In genomic region chr6:55210423-55211365, GRCm38 (mm10) we compare ENCODE assay signal across 14 mouse cellular contexts. TPM values are rescaled to one million over a fixed set of nuclear protein-coding genes. Genes with fewer than 3 reads are reported as not detected.
A peak's percentile ranks its signal among the peaks of the same experiment; 100 is the strongest.
DNase-seq lines count a peak whose midpoint lies in the region; ATAC-seq and TF ChIP-seq lines count a peak whose summit lies in the region.
"Had no signal": no experiment of that assay in that cellular context is flagged by ENCODE, and none has a peak within 500 bp of the region (broad histone marks: within the 10 kb centered on the region; RNA-seq: fewer than 3 reads in every experiment).

No protein-coding gene starts in this region.

- no peaks in the 10 kb centered on the region for H3K36me3 ChIP-seq in embryonic facial prominence, embryonic 11.5 days (replicated peaks; ENCODE audit: control insufficient read depth, insufficient read depth, low read depth, low read length)
- 0 out of 2 replicates have a peak, but pooled peaks cover 3% of the 10 kb centered on the region for H3K36me3 ChIP-seq in heart, embryonic 16.5 days (ENCODE audit: control insufficient read depth, insufficient read depth)
- H3K36me3 ChIP-seq: stomach, embryonic 15.5 days had no signal

- no peak overlapping the region for H3K4me2 ChIP-seq in embryonic facial prominence, embryonic 11.5 days (ENCODE audit: low read depth, low read length)
- no peak overlapping the region for H3K4me2 ChIP-seq in heart, embryonic 16.5 days (ENCODE audit: low read depth, low read length)
- H3K4me2 ChIP-seq: stomach, embryonic 15.5 days had no signal

- H3K4me1 ChIP-seq in embryonic facial prominence, embryonic 11.5 days (ENCODE audit: control insufficient read depth, insufficient read depth, low read length) = peaks cover 2% of the 10 kb centered on the region; the same call in 1 of the 2 replicates
- no peaks in the 10 kb centered on the region for H3K4me1 ChIP-seq in heart, embryonic 16.5 days (ENCODE audit: control insufficient read depth, insufficient read depth, low read length)
- H3K4me1 ChIP-seq: stomach, embryonic 15.5 days had no signal

- peak; percentile 97 for DNase-seq in heart, adult 11 months
- DNase-seq in heart, postnatal 4 days = no peak
- DNase-seq in embryonic facial prominence, embryonic 11.5 days (ENCODE audit: low spot score) = peak; percentile 71
- DNase-seq in lung, postnatal 14 days = peak; percentile 32
- DNase-seq in layer of hippocampus, postnatal 25 days (ENCODE audit: extremely low spot score in 1 of 2, low spot score in 1 of 2) = no peak
- DNase-seq in frontal cortex, postnatal 36 days (ENCODE audit: low spot score in 2 of 2) = no peak
- no peak for DNase-seq in layer of hippocampus, adult 2 months (ENCODE audit: low spot score in 2 of 2)
- DNase-seq: kidney, adult 18-20 months had no signal

- H3K9me3 ChIP-seq in embryonic facial prominence, embryonic 11.5 days (replicated peaks; ENCODE audit: control insufficient read depth, low read length) = no peaks in the 10 kb centered on the region
- no peaks in the 10 kb centered on the region for H3K9me3 ChIP-seq in heart, embryonic 16.5 days (replicated peaks; ENCODE audit: control insufficient read depth, low read length)
- H3K9me3 ChIP-seq: stomach, embryonic 15.5 days had no signal

- ATAC-seq in embryonic facial prominence, embryonic 11.5 days (replicated peaks; ENCODE audit: insufficient number of reproducible peaks, low FRiP score, low TSS enrichment, low read depth) = no peak; the same call in 1 of the 2 replicates
- ATAC-seq in heart, embryonic 16.5 days (replicated peaks; ENCODE audit: extremely low read depth, insufficient read depth, low FRiP score) = no peak
- ATAC-seq: CD4-positive, CD25-positive, alpha-beta regulatory T cell, adult 4 months had no signal

- H3K27ac ChIP-seq in embryonic facial prominence, embryonic 11.5 days (replicated peaks; ENCODE audit: low read depth, low read length) = peak overlapping the region; percentile 75
- peak overlapping the region; percentile 28; the same call in 1 of the 2 replicates for H3K27ac ChIP-seq in heart, embryonic 16.5 days (ENCODE audit: low read length)
- no peak overlapping the region for H3K27ac ChIP-seq in layer of hippocampus, adult 2 months
- H3K27ac ChIP-seq: macrophage; stomach, embryonic 15.5 days had no signal

- TF ChIP-seq CTCF in layer of hippocampus, adult 2 months (conservative IDR thresholded peaks at IDR 0.05) = no peak

- 39% methylated on average over 15 of the region's 15 CpGs for WGBS in embryonic facial prominence, embryonic 11.5 days
- WGBS in heart, embryonic 16.5 days = 69% methylated on average over 15 of the region's 15 CpGs

- no peak overlapping the region for H3K9ac ChIP-seq in embryonic facial prominence, embryonic 11.5 days (replicated peaks; ENCODE audit: low read length)
- H3K9ac ChIP-seq in heart, embryonic 16.5 days (ENCODE audit: low read length) = no peak overlapping the region
- H3K9ac ChIP-seq: stomach, embryonic 15.5 days had no signal

- no peak overlapping the region for H3K4me3 ChIP-seq in embryonic facial prominence, embryonic 11.5 days (ENCODE audit: low read depth, low read length)
- no peak overlapping the region for H3K4me3 ChIP-seq in heart, embryonic 16.5 days (ENCODE audit: low read length)
- H3K4me3 ChIP-seq in layer of hippocampus, adult 2 months = no peak overlapping the region
- H3K4me3 ChIP-seq: stomach, embryonic 15.5 days had no signal

- H3K27me3 ChIP-seq in embryonic facial prominence, embryonic 11.5 days (ENCODE audit: control insufficient read depth, insufficient read depth, low read length) = no peaks in the 10 kb centered on the region
- H3K27me3 ChIP-seq in heart, embryonic 16.5 days (ENCODE audit: control insufficient read depth, insufficient read depth, low read length) = no peaks in the 10 kb centered on the region
- H3K27me3 ChIP-seq: stomach, embryonic 15.5 days had no signal

RNA-seq across cellular contexts. Expression of gene Mindy4, which starts 7.5 kb away (rescaled TPM):
- total RNA-seq in heart, postnatal 4 days (2021) = 1 to 10 TPM; 4.0 to 4.6 TPM
- 23.9 and 26.0 TPM in 2 replicates for polyA plus RNA-seq in embryonic facial prominence, embryonic 11.5 days (2014; fragmentation: Nextera tagmentation; extraction: Ambion mirVana)
- 7.0 and 9.1 TPM in 2 replicates for polyA plus RNA-seq in heart, embryonic 16.5 days (2015; fragmentation: Nextera tagmentation; extraction: Ambion mirVana)
- 10 to 100 TPM; 13.4 to 13.7 TPM for total RNA-seq in layer of hippocampus, postnatal 25 days (2021)
- 10 to 100 TPM; 13.0 to 14.5 TPM for total RNA-seq in layer of hippocampus, adult 2 months (2021)

RNA-seq across cellular contexts. Expression of gene Inmt, which starts 35.9 kb away (rescaled TPM):
- total RNA-seq in heart, postnatal 4 days (2021) = not detected
- polyA plus RNA-seq in embryonic facial prominence, embryonic 11.5 days (2014; fragmentation: Nextera tagmentation; extraction: Ambion mirVana) = 3.1 and 5.3 TPM in 2 replicates
- polyA plus RNA-seq in heart, embryonic 16.5 days (2015; fragmentation: Nextera tagmentation; extraction: Ambion mirVana) = not detected in 2 replicates
- under 1 TPM; 0.35 to 0.84 TPM for total RNA-seq in layer of hippocampus, postnatal 25 days (2021)
- total RNA-seq in layer of hippocampus, adult 2 months (2021) = 1 to 10 TPM; 1.5 to 1.8 TPM
- total RNA-seq: common myeloid progenitor, adult 5-6 weeks had no signal
- polyA plus RNA-seq: brain, embryonic 14.5 days; CD4-positive, CD25-positive, alpha-beta regulatory T cell, adult 4 months; macrophage had no signal

Comparison
In these comparisons a context has a peak if more than half of its experiments do, and no peak if none do; other contexts are left out.
1. DNase-seq: peak in heart, adult 11 months (single experiment), embryonic facial prominence, embryonic 11.5 days (single experiment) and lung, postnatal 14 days (single experiment); none in heart, postnatal 4 days (single experiment), layer of hippocampus, postnatal 25 days (0 of 2), frontal cortex, postnatal 36 days (0 of 2) and layer of hippocampus, adult 2 months (0 of 2).